Mouse (Mus musculus) spleen, adult 12 weeks (tissue): ENCODE results near the gene Sox15.
"Not testable (repeated sequence)": the region's sequence is repeated elsewhere in the genome, so short reads cannot be mapped to it uniquely, and the experiment has no call there.

Source experiments
- DNase-seq: peaks from one replicate; pipeline ENCODE4 v3.0.0; 2022; ENCODE audit warnings: low spot score

Sox15 gene

GRCm38 (mm10) chr11:69655264-69656064, at the start of gene Sox15:
Sox15 (plus strand) TSS chr11:69655314.
- DNase-seq = peak; percentile 29

GRCm38 (mm10) chr11:69605726-69606490, 49.2 kb upstream of the Sox15 start, which contains the start of gene Atp1b2:
Atp1b2 (minus strand) TSS chr11:69605942.
- peak; percentile 71 for DNase-seq

GRCm38 (mm10) chr11:69606491-69606795, 48.7 kb upstream of the Sox15 start:
- no peak for DNase-seq

GRCm38 (mm10) chr11:69606832-69607231, 48.3 kb upstream of the Sox15 start:
- DNase-seq = no peak

GRCm38 (mm10) chr11:69608525-69608924, 46.6 kb upstream of the Sox15 start:
- DNase-seq = no peak

- no peak for DNase-seq
Measured at GRCm38 (mm10) chr11:69609416-69609815, 45.7 kb upstream of the Sox15 start.

- DNase-seq = no peak
Measured at GRCm38 (mm10) chr11:69610899-69611298, 44.2 kb upstream of the Sox15 start.

- peak; percentile 68 for DNase-seq
Measured at GRCm38 (mm10) chr11:69613553-69614256, 41.4 kb upstream of the Sox15 start.

- DNase-seq = not testable (repeated sequence)
Measured at GRCm38 (mm10) chr11:69614257-69614588, 40.9 kb upstream of the Sox15 start.

- DNase-seq = no peak
Measured at GRCm38 (mm10) chr11:69616781-69617180, 38.3 kb upstream of the Sox15 start.

GRCm38 (mm10) chr11:69617805-69618204, 37.3 kb upstream of the Sox15 start, which contains the start of gene Shbg:
Shbg (minus strand) TSS chr11:69617905.
- no peak for DNase-seq

GRCm38 (mm10) chr11:69620394-69621081, 34.6 kb upstream of the Sox15 start:
- DNase-seq = no peak

- DNase-seq = no peak
Measured at GRCm38 (mm10) chr11:69621571-69622268, 33.4 kb upstream of the Sox15 start, which contains the start of gene Sat2. Sat2 (plus strand) TSS chr11:69622024.

- no peak for DNase-seq
Measured at GRCm38 (mm10) chr11:69622406-69622805, 32.7 kb upstream of the Sox15 start.

GRCm38 (mm10) chr11:69623006-69623405, 32.1 kb upstream of the Sox15 start:
- DNase-seq = no peak

GRCm38 (mm10) chr11:69624339-69624738, 30.8 kb upstream of the Sox15 start:
- DNase-seq = not testable (repeated sequence)

GRCm38 (mm10) chr11:69628286-69628685, 26.8 kb upstream of the Sox15 start:
- peak; percentile 65 for DNase-seq

- no peak for DNase-seq
Measured at GRCm38 (mm10) chr11:69629802-69630201, 25.3 kb upstream of the Sox15 start.

- DNase-seq = peak; percentile 100
Measured at GRCm38 (mm10) chr11:69632284-69633089, 22.6 kb upstream of the Sox15 start, which contains the start of gene Fxr2. Fxr2 (plus strand) TSS chr11:69632990.

- DNase-seq = no peak
Measured at GRCm38 (mm10) chr11:69633128-69633866, 21.8 kb upstream of the Sox15 start.
